Mouse (Mus musculus) kidney, adult 2 months (tissue): ENCODE measurements at regions not wholly inside any gene's neighbourhood (a gene's known extent, or its start where the extent isn't known, plus 50 kb on each side); places are given as distances from the start of the nearest gene placed in this dataset.

Source experiments
- CTCF ChIP-seq: fragments of 200-500 bp; conservative IDR thresholded peaks from 2 replicates; pipeline ENCODE4 v1.5.1; 2011; ENCODE audit warnings: low read depth, mild to moderate bottlenecking, control low read depth, low read length, moderate library complexity, mixed read lengths; ENCODE audit not compliant: insufficient read depth, insufficient read length
- POLR2A ChIP-seq: fragments of 200-500 bp; IDR thresholded peaks from one replicate; pipeline ENCODE4 v1.6.1; 2011; ENCODE audit warnings: low read depth, low read length, control low read depth

GRCm38 (mm10) chr4:47638876-47639494 is 164.5 kb downstream of the Sec61b start:
- TF ChIP-seq CTCF (no peak), POLR2A (no peak)
